Mouse (Mus musculus): ENCODE measurements around the gene Tuba3a.
A peak's percentile ranks its signal among the peaks of the same experiment; 100 is the strongest.

Gene Tuba3a

GRCm38 (mm10) chr6:125231117-125232044 is 54.5 kb downstream of the Tuba3a start, which contains the start of gene Tapbpl:
TSS of gene Tapbpl (minus strand) at chr6:125231860.
- DNase-seq (ENCODE audit: low read depth, low spot score): peak; percentile 36

GRCm38 (mm10) chr6:125230571-125230970 is 55.3 kb downstream of the Tuba3a start:
- no peak for DNase-seq (ENCODE audit: low read depth, low spot score)
